Mouse (Mus musculus) thymus, adult 2 months (tissue): ENCODE measurements around the gene Adprh.

ENCODE experiments used
- CTCF ChIP-seq: fragments of 200-500 bp; IDR thresholded peaks from 2 replicates; pipeline ENCODE4 v1.5.1; 2012; ENCODE audit warnings: mild to moderate bottlenecking, control low read depth, low read length, moderate library complexity, borderline replicate concordance; ENCODE audit not compliant: control insufficient read depth, poor library complexity, insufficient read depth; ENCODE audit errors: extremely low read depth
- POLR2A ChIP-seq: fragments of 200-500 bp; IDR thresholded peaks from 2 replicates; pipeline ENCODE4 v1.6.1; 2012; ENCODE audit warnings: mild to moderate bottlenecking, low read length, control low read depth, moderate library complexity; ENCODE audit not compliant: control insufficient read depth, poor library complexity, insufficient read depth; ENCODE audit errors: extremely low read depth

GRCm38 (mm10) chr16:38414953-38415352 is 37.5 kb downstream of the Adprh start:
- TF ChIP-seq CTCF (no peak), POLR2A (no peak)
